Mouse (Mus musculus) lung, postnatal 0 days (tissue): ENCODE measurements around the gene Med13.

Experiments
- CTCF ChIP-seq: IDR thresholded peaks from 2 replicates; pipeline ENCODE4 v1.5.1; 2016; ENCODE audit warnings: antibody characterized with exemption, mild to moderate bottlenecking
- EP300 ChIP-seq: IDR thresholded peaks from 2 replicates; pipeline ENCODE4 v1.6.1; 2016; ENCODE audit warnings: antibody characterized with exemption, mild to moderate bottlenecking, control low read depth

DNA sequence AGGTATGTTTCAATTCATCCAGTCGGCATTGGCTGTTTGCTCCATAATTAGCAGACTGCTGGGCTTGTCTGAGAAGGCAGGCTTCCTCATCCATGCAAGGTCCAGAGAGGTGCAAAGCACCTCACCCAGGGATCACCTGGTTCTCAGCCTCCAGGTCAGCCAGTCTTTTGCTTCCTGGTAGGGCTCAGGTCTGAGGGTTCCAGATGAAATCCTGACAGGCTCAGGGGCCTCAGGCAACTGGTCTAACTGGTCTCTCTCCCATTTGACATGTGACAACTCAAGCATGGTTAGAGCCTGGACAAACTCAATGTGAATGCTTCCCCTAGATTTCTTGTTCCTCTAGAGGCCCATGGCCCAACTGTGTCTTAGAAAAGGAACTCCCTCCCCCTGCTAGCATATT is 32.9 kb upstream of the Med13 start:
- TF ChIP-seq CTCF (no peak), EP300 (no peak)
